Mouse (Mus musculus) embryo, embryonic 10 days (tissue): Measurements from ENCODE around the gene Sec24c.
A peak's percentile ranks its signal among the peaks of the same experiment; 100 is the strongest.
"Not testable (repeated sequence)": the region's sequence is repeated elsewhere in the genome, so short reads cannot be mapped to it uniquely, and the experiment has no call there.

ENCODE experiments used
- DNase-seq: peaks from one replicate; pipeline ENCODE4 v3.0.0-alpha.2; 2015; ENCODE audit warnings: low spot score

Gene Sec24c

DNA sequence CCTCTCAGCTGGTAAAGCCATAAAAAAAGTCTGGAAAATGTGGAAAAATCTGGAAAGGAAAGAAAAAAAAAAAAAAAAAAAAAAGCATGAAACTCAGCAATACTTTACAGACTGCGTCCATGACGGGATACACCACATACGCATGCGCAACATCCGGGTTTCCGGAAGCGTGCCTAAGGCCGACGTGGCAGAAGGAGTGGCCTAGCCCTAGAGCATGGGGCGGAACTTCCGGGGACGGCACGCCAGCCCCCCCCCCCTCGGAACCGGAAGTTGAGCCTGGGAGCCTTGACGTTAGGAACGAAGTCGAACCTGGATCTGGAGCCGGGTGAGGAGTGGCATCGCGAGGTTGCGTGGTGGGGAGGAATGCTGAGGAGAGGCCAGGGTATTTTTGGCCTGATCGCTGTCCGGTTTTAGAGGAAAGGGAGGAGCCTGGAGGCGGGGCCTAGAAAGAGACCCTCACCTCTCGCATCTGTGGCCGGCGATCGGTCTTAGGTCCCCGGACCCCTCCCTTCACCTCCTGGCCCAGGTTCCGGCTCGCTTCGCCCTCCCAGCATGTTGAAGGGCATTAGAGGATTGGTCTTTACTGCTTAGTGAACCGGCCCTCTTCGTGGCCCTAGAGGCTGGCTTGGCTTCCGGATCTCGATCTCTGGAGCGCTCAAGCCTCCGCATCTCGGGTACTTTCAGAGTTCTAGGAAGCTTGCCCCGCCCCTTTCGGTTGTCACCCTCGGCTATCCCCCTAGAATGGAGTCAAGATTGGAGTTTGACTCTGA, at the start of gene Sec24c:
TSS of gene Sec24c (plus strand) at position 245 of the 770 bp plus-strand sequence.
- peak; percentile 100 for DNase-seq

DNA sequence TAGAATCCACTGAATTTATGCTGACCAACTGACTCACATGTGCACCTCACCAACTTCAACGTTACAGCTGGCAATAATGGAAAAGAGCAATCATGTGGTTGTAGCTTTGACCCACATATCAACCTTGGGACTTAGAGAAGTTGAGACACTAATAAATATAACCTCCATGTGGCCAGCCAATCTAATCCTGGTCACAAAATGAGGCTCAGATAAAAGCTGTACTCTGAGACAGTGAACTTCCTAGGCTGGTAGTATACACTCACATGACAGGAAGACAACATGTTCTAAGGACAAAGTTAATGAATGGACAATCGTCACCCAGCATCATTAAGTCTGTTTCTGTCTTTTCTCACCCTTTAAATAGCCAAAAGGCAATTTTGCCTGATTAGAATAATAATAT, 47.7 kb upstream of the Sec24c start:
- no peak for DNase-seq

GRCm38 (mm10) chr14:20626971-20627370, 47.1 kb upstream of the Sec24c start:
- no peak for DNase-seq

- DNase-seq: no peak
Observed at GRCm38 (mm10) chr14:20631253-20631652, 42.9 kb upstream of the Sec24c start.

- no peak for DNase-seq
Observed at GRCm38 (mm10) chr14:20635546-20635945, 38.6 kb upstream of the Sec24c start.

- DNase-seq: not testable (repeated sequence)
Observed at GRCm38 (mm10) chr14:20636968-20637367, 37.1 kb upstream of the Sec24c start.

DNA sequence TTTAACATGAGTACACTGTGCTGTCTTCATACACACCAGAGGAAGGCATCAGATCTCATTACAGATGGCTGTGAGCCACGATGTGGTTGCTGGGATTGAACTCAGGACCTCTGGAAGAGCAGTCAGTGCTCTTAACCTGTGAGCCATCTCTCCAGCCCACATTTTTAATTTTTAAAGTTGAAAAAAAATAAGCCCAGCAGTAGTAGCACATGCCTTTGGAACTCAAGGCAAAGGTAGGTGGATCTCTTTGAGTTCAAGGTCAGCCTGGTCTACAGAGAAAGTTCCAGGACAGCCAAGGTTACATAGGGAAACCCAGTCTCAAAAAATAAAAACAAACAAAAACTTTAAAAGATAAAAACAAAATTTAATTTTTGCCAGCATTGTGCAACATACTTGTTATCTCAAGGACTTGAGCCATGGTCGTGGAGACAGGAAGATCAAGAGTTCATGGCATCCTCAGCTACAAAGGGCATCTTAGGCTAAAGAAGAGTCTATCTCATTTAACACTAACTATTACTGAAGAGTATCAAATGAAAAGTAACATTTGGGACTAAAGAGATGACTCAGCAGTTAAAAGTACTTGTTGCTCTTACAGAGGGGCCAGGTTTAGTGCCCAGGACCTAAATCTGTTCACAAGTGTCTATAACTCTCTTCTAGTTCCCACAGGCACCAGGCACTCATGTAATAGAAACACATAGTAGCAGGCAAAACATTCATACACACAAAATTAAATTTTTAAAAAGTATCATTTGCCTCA, 36.1 kb upstream of the Sec24c start:
- no peak for DNase-seq

DNA sequence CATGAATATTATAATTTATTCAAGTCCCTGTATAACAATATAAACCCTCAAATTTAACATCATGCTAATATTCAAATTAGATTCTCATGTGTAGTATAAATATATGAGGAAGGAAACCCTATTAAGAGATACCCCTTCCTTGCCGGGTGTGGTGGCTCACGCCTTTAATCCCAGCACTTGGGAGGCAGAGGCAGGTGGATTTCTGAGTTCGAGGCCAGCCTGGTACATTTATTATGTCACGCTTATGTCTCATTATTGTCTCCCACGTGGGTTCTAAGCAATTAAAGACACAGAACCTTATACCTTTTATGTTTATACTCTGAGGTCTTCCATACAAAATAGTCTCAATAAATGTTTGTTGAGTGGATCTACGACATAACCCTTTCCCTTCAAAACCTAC, 35.4 kb upstream of the Sec24c start:
- DNase-seq: no peak

DNA sequence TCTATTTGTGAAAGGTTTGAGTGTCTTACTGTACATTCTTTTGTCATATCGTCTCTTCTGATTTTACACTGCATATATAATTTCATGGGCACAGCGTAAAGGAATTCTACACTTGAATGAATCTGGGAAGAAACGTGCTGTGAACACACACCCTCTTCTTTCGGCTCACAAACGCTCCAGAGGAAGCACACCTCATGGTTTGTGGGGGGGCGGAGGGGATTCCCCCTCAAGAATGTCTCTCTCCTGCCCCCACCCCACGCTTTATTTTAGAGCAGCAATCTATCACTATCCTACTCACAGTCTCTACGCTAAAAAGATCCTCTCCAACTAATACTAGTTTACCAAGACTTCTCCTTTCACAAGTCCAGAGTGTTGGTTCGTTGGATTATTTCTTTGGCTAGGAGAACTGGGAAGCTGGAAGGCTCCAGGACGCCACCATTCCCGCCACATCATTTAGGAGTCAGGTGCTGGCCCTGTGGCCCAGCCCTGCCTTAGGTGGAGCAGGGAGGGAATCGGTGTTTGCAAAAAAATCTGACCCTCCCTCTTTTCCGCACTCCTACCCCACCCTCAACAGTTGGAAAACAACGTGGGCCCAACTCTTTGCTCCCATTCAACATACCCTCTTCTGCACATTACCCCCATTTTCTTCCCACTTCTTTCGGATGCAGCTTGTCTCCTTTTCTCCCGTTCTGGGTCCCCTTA, 34.0 kb upstream of the Sec24c start:
- peak; percentile 40 for DNase-seq

GRCm38 (mm10) chr14:20640644-20641437, 33.3 kb upstream of the Sec24c start, which contains the start of gene Usp54:
Gene Usp54 (minus strand): TSS chr14:20641063.
- DNase-seq: peak; percentile 100

GRCm38 (mm10) chr14:20641438-20641875, 32.7 kb upstream of the Sec24c start:
- DNase-seq: peak; percentile 27

DNA sequence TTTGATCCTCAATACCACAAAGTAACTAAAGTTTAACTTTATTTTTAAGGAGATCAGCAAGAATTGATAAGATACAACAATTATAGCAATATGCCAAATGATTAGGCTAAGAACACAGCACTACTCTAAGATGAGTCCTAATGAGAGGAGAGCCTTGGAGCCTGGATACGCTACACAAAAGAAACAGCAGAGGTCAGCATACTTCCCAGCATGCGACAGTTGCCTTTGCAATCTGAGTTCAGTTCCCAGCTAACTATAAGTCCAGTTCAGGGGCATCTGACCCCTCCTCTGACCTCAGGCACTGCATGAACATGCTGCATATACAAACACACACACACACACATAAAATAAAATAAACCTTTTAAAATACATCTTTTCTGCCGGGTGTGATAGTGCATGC, 28.6 kb upstream of the Sec24c start:
- DNase-seq: peak; percentile 32

DNA sequence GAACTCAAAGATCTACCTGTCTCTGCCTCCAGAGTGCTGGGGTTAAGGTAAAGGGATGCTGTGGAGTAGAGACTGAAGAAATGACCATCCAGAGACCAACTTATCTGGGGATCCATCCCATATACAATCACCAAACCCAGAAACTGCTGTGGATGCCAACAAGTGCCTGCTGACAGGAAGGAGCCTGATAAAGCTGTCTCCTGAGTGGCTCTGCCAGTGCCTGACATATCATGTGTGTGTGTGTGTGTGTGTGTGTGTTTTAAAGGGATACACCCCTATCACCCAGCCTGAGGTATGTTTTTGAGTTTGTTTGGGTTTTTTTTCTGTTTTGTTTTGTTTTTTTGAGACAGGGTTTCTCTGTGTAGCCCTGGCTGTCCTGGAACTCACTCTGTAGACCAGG, 27.7 kb upstream of the Sec24c start:
- DNase-seq: no peak

DNA sequence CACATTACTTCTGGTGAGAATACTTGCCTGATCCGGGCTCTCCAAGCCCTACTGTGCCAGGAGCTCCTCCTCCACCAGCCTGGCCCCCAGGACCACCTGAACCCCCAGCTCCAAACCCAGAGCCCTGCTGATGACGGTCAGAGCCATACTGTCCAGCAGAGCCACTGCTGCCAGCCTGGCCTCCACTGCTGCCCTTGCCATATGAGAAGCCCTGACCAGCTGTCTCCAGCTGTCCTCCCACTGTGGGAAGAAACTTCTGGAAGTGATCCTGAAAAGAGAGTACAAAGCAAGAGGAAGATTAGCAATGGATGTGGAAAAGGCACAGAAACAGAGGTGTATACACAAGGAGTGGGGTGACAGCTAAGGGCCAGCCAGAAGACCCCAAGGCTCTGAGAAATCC, 23.1 kb upstream of the Sec24c start:
- no peak for DNase-seq

- DNase-seq: no peak
Observed at GRCm38 (mm10) chr14:20651722-20652256, 22.3 kb upstream of the Sec24c start.

DNA sequence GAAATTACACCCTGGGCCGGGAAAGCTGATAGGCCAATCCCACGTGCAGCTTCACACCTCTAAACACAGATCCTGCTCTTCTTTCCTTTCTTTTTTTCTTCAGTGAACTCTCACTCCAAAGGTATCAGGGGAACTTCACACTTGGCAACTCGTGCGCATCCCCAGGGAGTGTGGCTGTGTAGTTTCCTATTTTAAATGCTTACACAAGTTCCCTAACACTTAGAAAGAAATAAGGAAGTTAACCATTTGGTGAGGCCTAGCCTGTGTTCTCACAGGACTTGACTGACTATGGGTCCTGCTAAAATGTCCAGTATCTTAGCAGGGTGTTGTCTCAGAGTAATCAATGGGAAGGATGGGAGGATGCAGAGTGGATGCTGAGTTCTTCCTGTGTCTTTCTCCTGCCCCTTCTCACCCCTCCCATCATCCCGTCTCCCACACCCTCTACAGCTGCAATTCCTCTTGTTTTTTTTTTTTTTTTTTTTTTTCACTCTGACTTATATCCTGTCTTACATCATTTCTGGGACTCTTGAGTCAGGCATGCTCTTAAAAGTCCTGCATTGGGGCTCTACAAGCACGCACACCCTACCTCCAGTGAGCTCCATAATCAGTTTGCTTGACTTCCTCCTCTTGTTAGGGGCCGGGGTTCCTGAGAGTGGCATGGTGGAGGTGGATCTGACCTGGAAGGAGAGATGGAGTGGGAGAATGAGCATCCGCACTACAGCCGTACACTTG, 19.3 kb upstream of the Sec24c start:
- DNase-seq: no peak

DNA sequence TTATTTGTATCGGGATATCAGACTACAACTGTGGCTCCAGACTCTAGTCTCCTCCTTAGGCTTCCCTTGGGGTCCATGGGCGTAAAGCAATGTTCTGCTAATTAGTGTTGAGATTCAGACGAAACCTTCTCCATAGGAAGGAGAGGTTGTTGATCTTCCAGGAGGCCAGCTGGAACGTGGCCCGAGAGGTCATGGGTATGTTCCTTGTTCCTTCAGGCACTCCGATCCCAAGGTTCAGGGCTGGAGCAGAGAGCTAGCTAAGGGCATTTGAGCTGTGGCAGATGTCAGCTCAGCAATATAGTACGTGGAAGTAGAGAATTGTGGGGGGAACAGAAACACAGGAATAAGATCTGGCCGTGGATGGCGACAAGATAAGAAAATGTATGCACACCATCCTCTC, 18.4 kb upstream of the Sec24c start:
- DNase-seq: no peak

DNA sequence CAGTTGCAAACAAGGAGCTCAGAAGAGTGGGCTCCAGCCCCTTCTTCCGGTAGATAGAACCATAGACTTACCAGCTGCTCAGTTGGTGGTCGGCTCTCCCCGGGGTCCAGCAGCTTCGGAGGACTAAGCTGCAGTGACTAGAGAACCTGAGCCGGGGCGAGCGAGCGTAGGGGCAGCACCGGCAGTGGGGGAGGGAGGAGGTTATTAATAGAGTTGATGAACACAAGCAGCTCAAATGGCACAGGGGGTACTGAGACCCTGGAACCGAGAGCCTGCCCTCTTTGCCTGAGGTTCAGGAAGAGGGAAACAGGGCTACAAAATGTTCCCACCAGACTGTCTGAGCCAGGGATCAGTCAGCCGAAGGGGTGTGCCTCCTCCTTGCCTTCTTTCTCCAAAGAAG, 17.7 kb upstream of the Sec24c start, which contains the start of gene Myoz1:
TSS of gene Myoz1 (minus strand) at position 180 of the 400 bp plus-strand sequence.
- DNase-seq: no peak

DNA sequence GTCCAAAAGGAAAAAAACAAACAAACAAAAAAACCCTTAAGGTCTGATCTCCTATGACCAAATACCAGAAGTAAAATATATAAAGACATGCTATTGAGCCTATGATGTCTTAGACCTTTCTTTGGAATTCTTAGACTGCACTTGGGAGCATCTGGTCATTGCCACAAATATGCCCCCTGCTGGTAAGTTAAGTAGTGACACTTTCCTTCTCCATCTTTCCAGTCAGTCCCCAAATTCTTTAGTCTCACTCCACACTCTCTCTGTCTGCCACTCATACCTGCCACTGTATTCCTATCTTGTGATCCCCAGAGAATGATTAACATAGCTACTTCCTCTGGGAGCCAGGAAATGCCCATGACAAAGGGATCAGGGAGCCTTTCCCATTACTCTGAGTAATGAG, 15.8 kb upstream of the Sec24c start:
- DNase-seq: peak; percentile 74

DNA sequence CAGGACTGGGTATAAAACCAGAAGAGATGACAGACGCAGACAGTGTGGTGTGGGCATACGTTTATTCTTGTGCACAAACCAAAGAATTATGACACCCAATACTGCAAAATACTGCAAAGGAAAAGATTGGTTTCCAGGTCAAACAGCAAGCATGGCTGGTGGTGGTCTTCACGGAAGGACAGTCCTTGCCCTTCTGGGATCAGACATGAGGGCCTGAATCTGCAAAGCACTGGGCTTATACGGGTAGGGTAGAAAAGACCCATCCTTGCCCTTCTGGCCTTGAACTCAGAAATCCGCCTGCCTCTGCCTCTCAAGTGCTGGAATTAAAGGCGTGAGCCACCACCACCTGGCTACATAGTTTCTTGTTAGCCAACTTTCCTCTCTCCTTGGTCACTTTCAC, 15.2 kb upstream of the Sec24c start:
- no peak for DNase-seq

GRCm38 (mm10) chr14:20659687-20660086, 14.4 kb upstream of the Sec24c start:
- DNase-seq: no peak
